Mouse (Mus musculus) liver, embryonic 14.5 days (tissue): ENCODE data around the gene Cltc.

Source experiments
- CTCF ChIP-seq: IDR thresholded peaks from 2 replicates; pipeline ENCODE4 v1.5.1; 2016; ENCODE audit warnings: antibody characterized with exemption, low read depth, control low read depth
- EP300 ChIP-seq: IDR thresholded peaks from 2 replicates; pipeline ENCODE4 v1.6.1; 2016; ENCODE audit warnings: antibody characterized with exemption, low read depth

DNA sequence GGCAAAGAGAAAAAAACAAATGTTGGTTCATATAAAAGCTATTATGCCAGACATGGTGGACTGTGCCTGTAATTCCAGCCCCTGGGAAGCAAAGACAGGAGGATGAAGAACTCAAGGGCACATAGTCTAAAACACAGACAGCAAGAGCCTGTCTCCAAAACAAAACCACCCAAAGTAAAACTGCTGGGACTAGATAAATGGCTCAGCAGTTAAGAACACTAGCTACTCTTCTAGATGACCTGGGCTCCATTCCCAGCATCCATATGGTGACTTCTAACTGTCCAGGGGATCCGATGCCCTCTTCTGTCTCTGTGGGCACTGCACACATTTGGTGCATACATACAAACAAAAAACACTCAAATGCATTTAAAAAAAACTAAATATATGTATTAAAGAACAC, 6.4 kb downstream of the Cltc start:
- TF ChIP-seq CTCF (no peak), EP300 (no peak)
